Mouse (Mus musculus) CH12.LX (cell line): Measurements from ENCODE around the gene Ccdc189.

Experiments
- KAT2A ChIP-seq: IDR thresholded peaks from 2 replicates; pipeline ENCODE4 v1.6.1; 2012; ENCODE audit warnings: low read length, improper control_type of control experiment, inconsistent platforms; ENCODE audit not compliant: insufficient replicate concordance
- USF2 ChIP-seq: conservative IDR thresholded peaks from 2 replicates; pipeline ENCODE4 v1.6.1; 2011; ENCODE audit warnings: low read depth, low read length, improper control_type of control experiment
- ZNF384 ChIP-seq: IDR thresholded peaks from 2 replicates; pipeline ENCODE4 v1.6.1; 2012; ENCODE audit warnings: low read depth, low read length, improper control_type of control experiment, inconsistent platforms

GRCm38 (mm10) chr7:127611561-127611960 lies 23.2 kb upstream of the Ccdc189 start:
- TF ChIP-seq USF2 (no peak), ZNF384 (no peak), KAT2A (no peak)
